Mouse (Mus musculus) hindbrain, embryonic 11.5 days (tissue): ENCODE measurements at regions not wholly inside any gene's neighbourhood (a gene's known extent, or its start where the extent isn't known, plus 50 kb on each side); places are given as distances from the start of the nearest gene placed in this dataset.

Experiments
- ATAC-seq: fragments of 200-750 bp; cut with Nextera tagmentation; 2 replicates; pipeline ENCODE4 v1.8.0; 2017; ENCODE audit warnings: mild to moderate bottlenecking, moderate TSS enrichment, moderate library complexity; ENCODE audit not compliant: low FRiP score
- DNase-seq: peaks from one replicate; pipeline ENCODE4 v3.0.0-alpha.2; 2015; ENCODE audit warnings: low spot score
- H3K27ac ChIP-seq: fragments of 300-500 bp; sonication (generic); 2 replicates; pipeline ENCODE4 v1.5.1; 2014; ENCODE audit warnings: mild to moderate bottlenecking, low read depth, low read length
- H3K27me3 ChIP-seq: fragments of 300-500 bp; sonication (generic); 2 replicates; pipeline ENCODE4 v1.6.1; 2014; ENCODE audit warnings: mild to moderate bottlenecking, low read length, moderate library complexity, mixed read lengths; ENCODE audit not compliant: control insufficient read depth, insufficient read depth
- H3K36me3 ChIP-seq: fragments of 300-500 bp; sonication (generic); 2 replicates; pipeline ENCODE4 v1.6.1; 2014; ENCODE audit warnings: mild to moderate bottlenecking, low read length, moderate library complexity, mixed read lengths; ENCODE audit not compliant: control insufficient read depth, insufficient read depth
- H3K4me1 ChIP-seq: fragments of 300-500 bp; sonication (generic); replicated peaks from 2 replicates; pipeline ENCODE4 v1.6.1; 2014; ENCODE audit warnings: low read length, mixed read lengths; ENCODE audit not compliant: control insufficient read depth, insufficient read depth
- H3K4me2 ChIP-seq: fragments of 300-500 bp; sonication (generic); replicated peaks from 2 replicates; pipeline ENCODE4 v1.6.1; 2014; ENCODE audit warnings: mild to moderate bottlenecking, low read depth, low read length
- H3K4me3 ChIP-seq: fragments of 300-500 bp; sonication (generic); 2 replicates; pipeline ENCODE4 v1.5.1; 2014; ENCODE audit warnings: low read depth, low read length
- H3K9ac ChIP-seq: fragments of 300-500 bp; sonication (generic); 2 replicates; pipeline ENCODE4 v1.6.1; 2014; ENCODE audit warnings: low read depth, low read length
- H3K9me3 ChIP-seq: fragments of 300-500 bp; sonication (generic); 2 replicates; pipeline ENCODE4 v1.6.1; 2016; ENCODE audit warnings: low read length; ENCODE audit not compliant: control insufficient read depth
- WGBS: fragments of 180-500 bp; shearing (Covaris S2); extraction: QIAGEN DNeasy Blood & Tissue Kit; methylation state at CpG from one replicate; pipeline ENCODE4 v1.1.7; 2014; 5-methylcytosine and 5-hydroxymethylcytosine counted together

GRCm38 (mm10) chr8:90192856-90193255 lies 155.3 kb downstream of the Tox3 start:
- no peak overlapping the region for H3K9ac ChIP-seq
- H3K36me3 ChIP-seq: no peaks in the 10 kb centered on the region
- no peaks in the 10 kb centered on the region for H3K27me3 ChIP-seq
- no peaks in the 10 kb centered on the region for H3K4me1 ChIP-seq
- no peak overlapping the region for H3K27ac ChIP-seq
- whole genome bisulfite sequencing: 23% methylated on average over 2 of the region's 2 CpGs
- ATAC-seq (no peak), DNase-seq (no peak)
- no peak overlapping the region for H3K4me2 ChIP-seq
- H3K4me3 ChIP-seq: no peak overlapping the region
- no peaks in the 10 kb centered on the region for H3K9me3 ChIP-seq

- Histone ChIP-seq H3K4me2 (no peak overlapping the region), H3K9me3 (no peaks in the 10 kb centered on the region), H3K4me1 (no peaks in the 10 kb centered on the region), H3K4me3 (no peak overlapping the region), H3K36me3 (no peaks in the 10 kb centered on the region), H3K27ac (no peak overlapping the region), H3K27me3 (no peaks in the 10 kb centered on the region), H3K9ac (no peak overlapping the region)
- 47% methylated on average over 6 of the region's 6 CpGs for WGBS
- ATAC-seq (no peak), DNase-seq (no peak)
Measured at GRCm38 (mm10) chr8:90182807-90183206, 165.3 kb downstream of the Tox3 start.

- H3K9ac ChIP-seq: no peak overlapping the region
- no peaks in the 10 kb centered on the region for H3K27me3 ChIP-seq
- H3K27ac ChIP-seq: no peak overlapping the region
- no peaks in the 10 kb centered on the region for H3K36me3 ChIP-seq
- DNase-seq: no peak
- ATAC-seq: no peak
- H3K4me2 ChIP-seq: no peak overlapping the region
- no peak overlapping the region for H3K4me3 ChIP-seq
- no peaks in the 10 kb centered on the region for H3K4me1 ChIP-seq
- WGBS: 37% methylated on average over 7 of the region's 7 CpGs
- H3K9me3 ChIP-seq: no peaks in the 10 kb centered on the region
Measured at GRCm38 (mm10) chr8:90176771-90177170, 171.4 kb downstream of the Tox3 start.

- Histone ChIP-seq H3K36me3 (no peaks in the 10 kb centered on the region), H3K4me1 (no peaks in the 10 kb centered on the region), H3K9me3 (no peaks in the 10 kb centered on the region), H3K4me2 (no peak overlapping the region), H3K9ac (no peak overlapping the region), H3K27ac (no peak overlapping the region), H3K4me3 (no peak overlapping the region), H3K27me3 (no peaks in the 10 kb centered on the region)
- DNase-seq (no peak), ATAC-seq (no peak)
- 43% methylated on average over 9 of the region's 9 CpGs for WGBS
Measured at GRCm38 (mm10) chr8:90176335-90176734, 171.8 kb downstream of the Tox3 start.

GRCm38 (mm10) chr8:90166639-90167038 lies 181.5 kb downstream of the Tox3 start:
- H3K4me3 ChIP-seq: no peak overlapping the region
- H3K9me3 ChIP-seq: no peaks in the 10 kb centered on the region
- H3K4me2 ChIP-seq: no peak overlapping the region
- no peak for DNase-seq
- no peak overlapping the region for H3K27ac ChIP-seq
- ATAC-seq: no peak
- no peaks in the 10 kb centered on the region for H3K36me3 ChIP-seq
- no peaks in the 10 kb centered on the region for H3K4me1 ChIP-seq
- 86% methylated on average over 2 of the region's 2 CpGs for WGBS
- H3K27me3 ChIP-seq: no peaks in the 10 kb centered on the region
- H3K9ac ChIP-seq: no peak overlapping the region

- no peaks in the 10 kb centered on the region for H3K36me3 ChIP-seq
- no peak overlapping the region for H3K9ac ChIP-seq
- no peaks in the 10 kb centered on the region for H3K4me1 ChIP-seq
- ATAC-seq: no peak
- H3K4me3 ChIP-seq: no peak overlapping the region
- 86% methylated on average over 5 of the region's 5 CpGs for WGBS
- H3K27ac ChIP-seq: no peak overlapping the region
- no peak for DNase-seq
- no peaks in the 10 kb centered on the region for H3K9me3 ChIP-seq
- H3K4me2 ChIP-seq: no peak overlapping the region
- H3K27me3 ChIP-seq: no peaks in the 10 kb centered on the region
Measured at GRCm38 (mm10) chr8:90151477-90151876, 196.7 kb downstream of the Tox3 start.

- H3K4me3 ChIP-seq: no peak overlapping the region
Measured at GRCm38 (mm10) chr8:90149903-90150302, 198.2 kb downstream of the Tox3 start.

GRCm38 (mm10) chr8:90134626-90135025 lies 213.5 kb downstream of the Tox3 start:
- H3K4me3 ChIP-seq: no peak overlapping the region
- H3K9me3 ChIP-seq: no peaks in the 10 kb centered on the region
- no peak overlapping the region for H3K4me2 ChIP-seq
- H3K9ac ChIP-seq: no peak overlapping the region
- no peaks in the 10 kb centered on the region for H3K27me3 ChIP-seq
- H3K4me1 ChIP-seq: no peaks in the 10 kb centered on the region
- DNase-seq: no peak
- no peak overlapping the region for H3K27ac ChIP-seq
- 84% methylated on average over 5 of the region's 5 CpGs for WGBS
- no peak for ATAC-seq
- H3K36me3 ChIP-seq: no peaks in the 10 kb centered on the region

More at GRCm38 (mm10) chr8:90149903-90150302, 198.2 kb downstream of the Tox3 start:
- Histone ChIP-seq H3K27ac (no peak overlapping the region), H3K9ac (no peak overlapping the region), H3K9me3 (no peaks in the 10 kb centered on the region), H3K4me2 (no peak overlapping the region), H3K27me3 (no peaks in the 10 kb centered on the region), H3K36me3 (no peaks in the 10 kb centered on the region), H3K4me1 (no peaks in the 10 kb centered on the region)
- WGBS: 68% methylated on average over 6 of the region's 6 CpGs
- DNase-seq (no peak), ATAC-seq (no peak)

- no peaks in the 10 kb centered on the region for H3K4me1 ChIP-seq
- no peaks in the 10 kb centered on the region for H3K27me3 ChIP-seq
- H3K9ac ChIP-seq: no peak overlapping the region
- H3K36me3 ChIP-seq: no peaks in the 10 kb centered on the region
- no peak overlapping the region for H3K27ac ChIP-seq
- H3K9me3 ChIP-seq: no peaks in the 10 kb centered on the region
- no peak for DNase-seq
- H3K4me3 ChIP-seq: no peak overlapping the region
- 84% methylated on average over 5 of the region's 5 CpGs for WGBS
- no peak for ATAC-seq
- H3K4me2 ChIP-seq: no peak overlapping the region
Measured at GRCm38 (mm10) chr8:90130704-90131267, 217.4 kb downstream of the Tox3 start.
